Mouse (Mus musculus): ENCODE results near the gene Hpcal4.
"Not testable (repeated sequence)": the region's sequence is repeated elsewhere in the genome, so short reads cannot be mapped to it uniquely, and the experiment has no call there.

Hpcal4 gene

GRCm38 (mm10) chr4:123182328-123183238, at the start of gene Hpcal4:
TSS of gene Hpcal4 (plus strand) at chr4:123183227.
- peak; percentile 50 for DNase-seq

GRCm38 (mm10) chr4:123137551-123137950, 45.5 kb upstream of the Hpcal4 start:
- no peak for DNase-seq

- peak; percentile 73 for DNase-seq
Observed at GRCm38 (mm10) chr4:123139513-123140154, 43.4 kb upstream of the Hpcal4 start, which contains the start of gene Ppie. TSS of gene Ppie (minus strand) at chr4:123139951.

- no peak for DNase-seq
Observed at GRCm38 (mm10) chr4:123147446-123148150, 35.4 kb upstream of the Hpcal4 start.

- no peak for DNase-seq
Observed at GRCm38 (mm10) chr4:123152003-123152402, 31.0 kb upstream of the Hpcal4 start.

- DNase-seq = no peak
Observed at GRCm38 (mm10) chr4:123152976-123153375, 30.1 kb upstream of the Hpcal4 start.

- DNase-seq = no peak
Observed at GRCm38 (mm10) chr4:123155004-123155403, 28.0 kb upstream of the Hpcal4 start.

- no peak for DNase-seq
Observed at GRCm38 (mm10) chr4:123155427-123155826, 27.6 kb upstream of the Hpcal4 start.

- DNase-seq = no peak
Observed at GRCm38 (mm10) chr4:123155840-123156239, 27.2 kb upstream of the Hpcal4 start.

- DNase-seq = no peak
Observed at GRCm38 (mm10) chr4:123160571-123160970, 22.5 kb upstream of the Hpcal4 start.

- DNase-seq = not testable (repeated sequence)
Observed at GRCm38 (mm10) chr4:123161251-123161650, 21.8 kb upstream of the Hpcal4 start.

GRCm38 (mm10) chr4:123162305-123162917, 20.6 kb upstream of the Hpcal4 start:
- no peak for DNase-seq

GRCm38 (mm10) chr4:123164157-123164556, 18.9 kb upstream of the Hpcal4 start:
- no peak for DNase-seq

- no peak for DNase-seq
Observed at GRCm38 (mm10) chr4:123171811-123172210, 11.2 kb upstream of the Hpcal4 start.

GRCm38 (mm10) chr4:123183239-123184056, 421 bp downstream of the Hpcal4 start:
- DNase-seq = peak; percentile 92

GRCm38 (mm10) chr4:123184816-123185215, 1.8 kb downstream of the Hpcal4 start:
- DNase-seq = no peak

- no peak for DNase-seq
Observed at GRCm38 (mm10) chr4:123192336-123192735, 9.3 kb downstream of the Hpcal4 start.

- DNase-seq = no peak
Observed at GRCm38 (mm10) chr4:123193791-123194190, 10.8 kb downstream of the Hpcal4 start.

GRCm38 (mm10) chr4:123196695-123197094, 13.7 kb downstream of the Hpcal4 start:
- no peak for DNase-seq

- peak; percentile 75 for DNase-seq
Observed at GRCm38 (mm10) chr4:123200771-123201185, 17.8 kb downstream of the Hpcal4 start.

- DNase-seq = peak; percentile 76
Observed at GRCm38 (mm10) chr4:123201186-123202093, 18.4 kb downstream of the Hpcal4 start, which contains the start of gene Nt5c1a. TSS of gene Nt5c1a (plus strand) at chr4:123201504.
